Mouse (Mus musculus) liver, embryonic 15.5 days (tissue): Measurements from ENCODE around the gene Sept9. TPM values are rescaled to one million over a fixed set of nuclear protein-coding genes. Genes with fewer than 3 reads are reported as not detected.

ENCODE experiments used
- ATAC-seq: fragments of 200-750 bp; cut with Nextera tagmentation; 2 replicates; pipeline ENCODE4 v1.8.0; 2017; ENCODE audit warnings: moderate number of reproducible peaks, mild to moderate bottlenecking, moderate library complexity; ENCODE audit not compliant: insufficient read depth
- H3K27ac ChIP-seq: fragments of 300-500 bp; sonication (generic); replicated peaks from 2 replicates; pipeline ENCODE4 v1.5.1; 2015; ENCODE audit warnings: mild to moderate bottlenecking, inconsistent platforms
- H3K27me3 ChIP-seq: fragments of 300-500 bp; sonication (generic); 2 replicates; pipeline ENCODE4 v1.6.1; 2015; ENCODE audit warnings: mild to moderate bottlenecking, inconsistent platforms
- H3K36me3 ChIP-seq: fragments of 300-500 bp; sonication (generic); replicated peaks from 2 replicates; pipeline ENCODE4 v1.6.1; 2015; ENCODE audit warnings: moderate library complexity, mild to moderate bottlenecking, inconsistent platforms
- H3K4me1 ChIP-seq: fragments of 300-500 bp; sonication (generic); replicated peaks from 2 replicates; pipeline ENCODE4 v1.6.1; 2015; ENCODE audit warnings: inconsistent platforms
- H3K4me2 ChIP-seq: fragments of 300-500 bp; sonication (generic); 2 replicates; pipeline ENCODE4 v1.6.1; 2015; ENCODE audit warnings: moderate library complexity, mild to moderate bottlenecking, inconsistent platforms
- H3K4me3 ChIP-seq: fragments of 300-500 bp; sonication (generic); replicated peaks from 2 replicates; pipeline ENCODE4 v1.5.1; 2015; ENCODE audit warnings: mild to moderate bottlenecking, inconsistent platforms
- H3K9ac ChIP-seq: fragments of 300-500 bp; sonication (generic); 2 replicates; pipeline ENCODE4 v1.6.1; 2015; ENCODE audit warnings: moderate library complexity, mild to moderate bottlenecking, inconsistent platforms
- H3K9me3 ChIP-seq: fragments of 300-500 bp; sonication (generic); replicated peaks from 2 replicates; pipeline ENCODE4 v1.6.1; 2016; ENCODE audit warnings: inconsistent platforms
- WGBS: fragments of 180-500 bp; shearing (Covaris S2); methylation state at CpG from one replicate; pipeline ENCODE4 v1.1.7; 2015; ENCODE audit warnings: mixed read lengths; ENCODE audit not compliant: insufficient replicate concordance; 5-methylcytosine and 5-hydroxymethylcytosine counted together
- polyA plus RNA-seq: library from polyadenylated mRNA; unstranded; fragments of >200 nt; fragmentation: Nextera tagmentation; extraction: Ambion mirVana; gene quantifications from 2 replicates; pipeline ENCODE4 v1.2.1, GENCODE M21; 2015

The Sept9 gene
- polyA plus RNA-seq, 1 experiment from 2014 or later, result 41.0 TPM

DNA sequence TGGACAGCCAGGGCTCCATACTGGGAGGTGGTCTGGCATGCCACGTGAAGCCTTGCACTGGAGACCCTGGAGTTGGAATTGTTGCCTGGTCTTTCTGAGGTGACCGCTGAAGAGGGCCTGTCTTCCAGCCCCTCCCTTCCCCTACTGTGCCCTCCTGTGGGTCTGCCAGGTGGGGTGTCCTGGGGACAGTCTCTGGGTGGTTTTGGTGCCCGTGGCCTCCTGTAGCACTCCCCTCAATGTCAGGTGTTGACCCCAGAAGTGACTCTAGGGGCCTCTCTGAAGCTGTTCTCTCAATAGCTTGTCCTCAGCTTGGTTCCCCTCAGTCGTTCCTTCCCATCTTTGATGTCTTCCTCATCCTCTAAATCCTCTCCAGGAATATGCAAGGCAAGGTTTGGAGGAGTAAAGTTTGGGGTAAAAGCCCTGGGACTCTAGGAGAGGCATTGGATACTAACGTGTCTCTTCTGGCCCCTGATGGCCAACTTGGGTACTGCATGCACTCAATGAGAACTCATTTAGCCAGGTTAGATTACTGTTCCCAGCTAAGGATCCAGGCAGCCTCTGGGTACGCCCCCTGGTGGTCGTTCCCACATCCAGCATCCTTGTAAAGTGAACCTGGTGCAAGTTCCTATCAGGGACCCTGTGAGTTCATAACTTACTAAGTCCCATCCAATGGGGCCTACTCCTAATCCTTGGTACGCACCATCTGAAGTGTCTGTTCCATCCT lies 158.6 kb downstream of the Sept9 start:
- Histone ChIP-seq H3K4me1 (no peaks in the 10 kb centered on the region), H3K36me3 (peaks cover 87% of the 10 kb centered on the region), H3K27me3 (no peaks in the 10 kb centered on the region), H3K9me3 (no peaks in the 10 kb centered on the region), H3K4me2 (no peak overlapping the region), H3K4me3 (no peak overlapping the region), H3K27ac (no peak overlapping the region), H3K9ac (no peak overlapping the region)
- peak; percentile 59 for ATAC-seq
- whole genome bisulfite sequencing, result 34% methylated on average over 8 of the region's 8 CpGs

GRCm38 (mm10) chr11:117359161-117359560 lies 159.7 kb downstream of the Sept9 start:
- no peaks in the 10 kb centered on the region for H3K27me3 ChIP-seq
- H3K27ac ChIP-seq, result no peak overlapping the region
- no peaks in the 10 kb centered on the region for H3K9me3 ChIP-seq
- H3K4me2 ChIP-seq, result no peak overlapping the region
- H3K4me3 ChIP-seq, result no peak overlapping the region
- 67% methylated on average over 10 of the region's 10 CpGs for WGBS
- 0 out of 2 replicates have a peak, but pooled peaks cover 7% of the 10 kb centered on the region for H3K4me1 ChIP-seq
- ATAC-seq, result no peak
- H3K36me3 ChIP-seq, result peaks cover 80% of the 10 kb centered on the region
- no peak overlapping the region for H3K9ac ChIP-seq

DNA sequence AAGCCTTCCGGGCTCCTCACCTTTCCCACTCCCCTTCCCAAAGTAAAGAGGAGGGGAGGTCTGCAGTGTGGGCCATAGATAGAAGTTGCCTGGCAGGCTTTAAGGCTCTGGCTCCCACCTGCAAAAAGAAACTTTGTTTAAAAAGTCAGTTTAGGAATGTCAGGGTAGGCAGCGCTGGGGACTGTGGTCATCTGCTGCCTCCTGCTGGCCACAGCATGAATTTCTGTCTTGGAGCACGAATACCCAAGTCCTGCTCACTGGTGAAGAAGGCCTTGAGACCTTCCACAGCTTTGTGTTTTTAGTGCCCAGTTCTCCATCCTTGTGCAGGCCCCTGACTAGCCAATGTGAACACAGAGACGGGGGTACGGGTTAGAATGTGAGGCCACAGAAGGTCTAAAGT lies 160.4 kb downstream of the Sept9 start:
- 67% methylated on average over 5 of the region's 5 CpGs for WGBS
- Histone ChIP-seq H3K9ac (no peak overlapping the region), H3K4me2 (no peak overlapping the region), H3K36me3 (peaks cover 73% of the 10 kb centered on the region), H3K27me3 (no peaks in the 10 kb centered on the region), H3K27ac (no peak overlapping the region), H3K4me1 (0 out of 2 replicates have a peak, but pooled peaks cover 7% of the 10 kb centered on the region), H3K4me3 (no peak overlapping the region), H3K9me3 (no peaks in the 10 kb centered on the region)
- ATAC-seq, result no peak

- H3K4me1 ChIP-seq, result 0 out of 2 replicates have a peak, but pooled peaks cover 7% of the 10 kb centered on the region
- ATAC-seq, result no peak
- peaks cover 66% of the 10 kb centered on the region for H3K36me3 ChIP-seq
- H3K4me2 ChIP-seq, result no peak overlapping the region
- H3K9ac ChIP-seq, result no peak overlapping the region
- no peak overlapping the region for H3K4me3 ChIP-seq
- no peak overlapping the region for H3K27ac ChIP-seq
- WGBS, result 68% methylated on average over 7 of the region's 7 CpGs
- H3K9me3 ChIP-seq, result no peaks in the 10 kb centered on the region
- H3K27me3 ChIP-seq, result no peaks in the 10 kb centered on the region
Measured at GRCm38 (mm10) chr11:117360561-117360960, 161.1 kb downstream of the Sept9 start.

DNA sequence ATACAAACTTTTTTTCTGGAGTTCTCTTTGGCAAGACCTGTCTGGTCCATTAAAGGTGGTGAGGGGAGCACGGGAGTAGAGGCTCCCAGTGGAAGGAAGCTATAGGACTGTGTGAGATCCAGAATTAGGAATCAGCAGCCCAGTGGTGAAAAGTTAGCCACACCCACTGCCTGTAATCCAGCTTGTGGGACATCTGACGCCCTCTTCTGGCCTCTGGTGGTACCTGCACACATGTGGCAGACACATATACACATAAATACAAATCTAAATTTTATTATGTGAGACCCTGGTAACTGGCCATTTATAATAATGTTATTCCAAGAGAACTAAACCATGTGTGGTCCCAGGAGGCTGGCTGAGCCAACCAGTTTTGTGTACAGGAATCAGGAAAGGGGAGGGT lies 162.8 kb downstream of the Sept9 start:
- 76% methylated on average over 2 of the region's 2 CpGs for WGBS
- no peak for ATAC-seq
- peaks cover 49% of the 10 kb centered on the region for H3K36me3 ChIP-seq

DNA sequence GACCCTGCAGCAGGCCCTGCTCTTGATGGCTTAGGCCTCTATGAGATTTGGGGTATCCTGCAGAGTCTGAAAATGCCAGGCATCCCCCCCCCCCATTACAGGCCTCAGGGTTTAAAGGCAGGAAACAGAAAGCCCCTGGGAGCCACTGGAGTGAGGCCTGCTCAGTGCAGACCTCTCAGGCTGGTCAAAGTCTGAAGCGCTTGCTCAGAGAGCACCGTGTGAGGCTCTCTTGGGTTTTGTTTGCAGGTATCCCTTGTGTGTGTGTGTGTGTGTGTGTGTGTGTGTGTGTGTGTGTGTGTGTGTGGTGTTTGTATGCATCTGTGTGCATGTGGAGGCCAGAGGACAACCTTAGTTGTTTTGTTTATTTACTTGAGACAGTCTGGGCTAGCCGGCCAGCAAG lies 164.5 kb downstream of the Sept9 start:
- Histone ChIP-seq H3K4me1 (0 out of 2 replicates have a peak, but pooled peaks cover 7% of the 10 kb centered on the region), H3K9me3 (no peaks in the 10 kb centered on the region), H3K27ac (no peak overlapping the region), H3K9ac (no peak overlapping the region), H3K36me3 (peaks cover 38% of the 10 kb centered on the region), H3K27me3 (no peaks in the 10 kb centered on the region), H3K4me3 (no peak overlapping the region), H3K4me2 (no peak overlapping the region)
- 65% methylated on average over 3 of the region's 3 CpGs for WGBS
- peak; percentile 49 for ATAC-seq

More for the DNA sequence above, 162.8 kb downstream of the Sept9 start:
- H3K9me3 ChIP-seq, result no peaks in the 10 kb centered on the region
- no peaks in the 10 kb centered on the region for H3K27me3 ChIP-seq
- no peak overlapping the region for H3K4me2 ChIP-seq
- H3K4me3 ChIP-seq, result no peak overlapping the region
- H3K9ac ChIP-seq, result no peak overlapping the region
- H3K27ac ChIP-seq, result no peak overlapping the region
- H3K4me1 ChIP-seq, result 0 out of 2 replicates have a peak, but pooled peaks cover 7% of the 10 kb centered on the region

GRCm38 (mm10) chr11:117366426-117366825 lies 167.0 kb downstream of the Sept9 start:
- 23% methylated on average over 3 of the region's 3 CpGs for WGBS
- H3K9me3 ChIP-seq, result no peaks in the 10 kb centered on the region
- no peak for ATAC-seq

DNA sequence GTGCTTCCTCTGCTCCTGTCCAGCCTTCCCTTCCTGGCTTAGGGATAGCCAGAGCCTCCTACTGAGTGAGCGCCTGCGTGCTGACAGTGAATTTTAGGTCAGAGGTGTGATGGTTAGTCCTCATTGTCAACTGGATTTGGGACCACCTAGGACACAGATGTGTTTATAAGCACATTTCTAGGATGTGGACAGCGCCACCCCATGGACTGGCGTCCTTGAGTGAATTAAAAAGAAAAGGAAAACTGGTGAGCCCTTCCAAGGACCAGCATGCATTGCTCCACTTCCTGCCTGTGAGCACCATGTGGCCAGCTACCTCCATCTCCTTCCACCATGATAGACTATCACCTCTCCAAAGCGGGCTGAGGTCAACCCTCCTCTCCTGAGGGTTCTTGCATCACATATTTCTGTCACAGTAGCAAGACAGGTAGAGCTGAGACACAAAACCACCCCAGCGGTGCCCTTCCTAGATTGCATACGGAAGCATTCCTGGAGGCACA lies 167.4 kb downstream of the Sept9 start:
- H3K4me2 ChIP-seq, result no peak overlapping the region
- H3K9me3 ChIP-seq, result no peaks in the 10 kb centered on the region
- no peak overlapping the region for H3K4me3 ChIP-seq
- H3K4me1 ChIP-seq, result 0 out of 2 replicates have a peak, but pooled peaks cover 7% of the 10 kb centered on the region
- WGBS, result 68% methylated on average over 7 of the region's 7 CpGs
- no peak overlapping the region for H3K9ac ChIP-seq
- no peaks in the 10 kb centered on the region for H3K27me3 ChIP-seq
- H3K36me3 ChIP-seq, result peaks cover 11% of the 10 kb centered on the region
- ATAC-seq, result no peak
- no peak overlapping the region for H3K27ac ChIP-seq

More at GRCm38 (mm10) chr11:117366426-117366825, 167.0 kb downstream of the Sept9 start:
- Histone ChIP-seq H3K36me3 (peaks cover 16% of the 10 kb centered on the region), H3K9ac (no peak overlapping the region), H3K27me3 (no peaks in the 10 kb centered on the region), H3K27ac (no peak overlapping the region), H3K4me1 (0 out of 2 replicates have a peak, but pooled peaks cover 7% of the 10 kb centered on the region), H3K4me2 (no peak overlapping the region), H3K4me3 (no peak overlapping the region)

DNA sequence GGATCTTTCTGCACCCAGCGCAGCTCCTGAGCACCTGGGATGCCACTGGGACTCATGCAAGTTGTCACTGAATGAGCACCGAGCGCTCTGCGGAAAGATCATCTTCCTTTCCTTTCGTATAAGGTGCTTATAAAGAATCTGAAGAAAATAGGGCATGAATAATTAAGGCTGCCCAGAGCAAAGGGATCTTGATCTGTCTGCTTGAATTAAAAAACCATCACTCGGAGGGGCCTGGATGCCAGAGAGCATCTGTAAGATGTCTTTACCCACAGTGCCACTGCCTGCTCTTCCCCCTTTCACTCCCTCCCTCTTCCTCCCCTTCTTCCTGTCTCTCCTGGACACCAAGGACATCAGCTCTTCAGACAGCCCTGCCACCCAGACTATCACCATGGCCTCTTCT lies 168.5 kb downstream of the Sept9 start:
- Histone ChIP-seq H3K4me2 (no peak overlapping the region), H3K27me3 (no peaks in the 10 kb centered on the region), H3K4me3 (no peak overlapping the region), H3K36me3 (0 out of 2 replicates have a peak, but pooled peaks cover under 1% of the 10 kb centered on the region), H3K9me3 (no peaks in the 10 kb centered on the region), H3K27ac (no peak overlapping the region), H3K9ac (no peak overlapping the region), H3K4me1 (0 out of 2 replicates have a peak, but pooled peaks cover 7% of the 10 kb centered on the region)
- no peak for ATAC-seq
- WGBS, result 71% methylated on average over 6 of the region's 6 CpGs

- 65% methylated on average over 5 of the region's 5 CpGs for WGBS
Measured at GRCm38 (mm10) chr11:117369347-117369746, 169.9 kb downstream of the Sept9 start.

DNA sequence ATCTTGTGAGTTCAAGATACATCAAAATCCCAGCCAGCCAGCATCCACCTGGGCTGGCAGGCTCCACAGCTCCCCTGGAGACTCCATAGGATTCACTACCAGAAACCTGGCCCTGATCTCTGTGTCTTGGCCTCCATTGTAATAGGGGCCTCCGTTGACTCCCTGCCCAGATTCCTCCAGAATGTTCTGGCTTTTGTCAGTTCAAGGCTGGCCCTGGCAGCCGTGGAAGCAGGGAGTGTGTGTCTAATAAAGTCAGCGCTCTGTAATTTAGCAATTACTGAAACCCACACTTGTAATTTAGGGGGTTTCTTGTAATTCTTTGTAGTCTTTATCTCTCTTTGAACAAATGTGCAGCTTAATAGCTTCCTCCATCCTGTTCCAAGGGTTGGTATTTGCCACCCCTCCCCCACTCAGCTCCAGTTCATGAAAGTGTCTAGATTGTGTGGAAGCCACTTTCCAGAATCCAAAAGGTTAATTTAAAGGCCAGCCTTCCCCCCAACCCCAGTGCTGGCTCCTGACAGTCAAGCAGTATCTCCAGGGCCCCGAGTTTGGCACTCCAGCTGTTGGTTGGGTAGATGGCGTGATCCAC lies 170.9 kb downstream of the Sept9 start:
- H3K9me3 ChIP-seq, result no peaks in the 10 kb centered on the region
- H3K36me3 ChIP-seq, result no peaks in the 10 kb centered on the region
- no peaks in the 10 kb centered on the region for H3K27me3 ChIP-seq
- no peaks in the 10 kb centered on the region for H3K4me1 ChIP-seq
- no peak overlapping the region for H3K9ac ChIP-seq
- 37% methylated on average over 5 of the region's 5 CpGs for WGBS
- no peak overlapping the region for H3K4me2 ChIP-seq
- ATAC-seq, result no peak
- no peak overlapping the region for H3K27ac ChIP-seq
- no peak overlapping the region for H3K4me3 ChIP-seq

More at GRCm38 (mm10) chr11:117369347-117369746, 169.9 kb downstream of the Sept9 start:
- H3K27me3 ChIP-seq, result no peaks in the 10 kb centered on the region
- no peak overlapping the region for H3K4me2 ChIP-seq
- H3K27ac ChIP-seq, result no peak overlapping the region
- H3K36me3 ChIP-seq, result no peaks in the 10 kb centered on the region
- no peaks in the 10 kb centered on the region for H3K4me1 ChIP-seq
- H3K4me3 ChIP-seq, result no peak overlapping the region
- no peak overlapping the region for H3K9ac ChIP-seq
- no peaks in the 10 kb centered on the region for H3K9me3 ChIP-seq
- no peak for ATAC-seq
